Mouse (Mus musculus): ENCODE results near the gene Cks1b. TPM values are rescaled to one million over a fixed set of nuclear protein-coding genes. Genes with fewer than 3 reads are reported as not detected.

The Cks1b gene
- total and polyA plus RNA-seq, 3 experiments = 75.1 to 184 (median 99.8) TPM

- DNase-seq (ENCODE audit: low spot score) (peak; percentile 89), ATAC-seq (ENCODE audit: extremely low read depth, insufficient number of reproducible peaks, low FRiP score, poor library complexity, severe bottlenecking) (peak; percentile 64)
- TF ChIP-seq POLR2AphosphoS5 (IDR thresholded peaks at IDR 0.05; ENCODE audit: insufficient replicate concordance, low read depth, low read length) = no peak
- TF ChIP-seq CTCF (IDR thresholded peaks at IDR 0.05; ENCODE audit: low read depth, low read length) = no peak
- no peak for TF ChIP-seq GATA2 (IDR thresholded peaks at IDR 0.05; ENCODE audit: borderline replicate concordance, low read depth, low read length)
- TF ChIP-seq TAL1 (conservative IDR thresholded peaks at IDR 0.05; ENCODE audit: low read depth, low read length) = no peak
- Histone ChIP-seq H3K4me1 (ENCODE audit: insufficient read depth, low read depth, low read length) (peaks cover 79% of the 10 kb centered on the region), H3K27me3 (ENCODE audit: insufficient read depth, low read length) (no peaks in the 10 kb centered on the region), H3K4me3 (ENCODE audit: low read depth, low read length) (peak overlapping the region; percentile 68), H3K9me3 (replicated peaks) (no peaks in the 10 kb centered on the region), H3K36me3 (replicated peaks) (peaks cover 55% of the 10 kb centered on the region)
These were observed 3.0 kb upstream of the Cks1b start for GRCm38 (mm10) chr3:89421002-89421774.

GRCm38 (mm10) chr3:89420421-89420820 lies 2.2 kb upstream of the Cks1b start:
- H3K4me1 ChIP-seq (ENCODE audit: insufficient read depth, low read depth, low read length) = peaks cover 77% of the 10 kb centered on the region
- peak overlapping the region; percentile 68; the same call in 1 of the 2 replicates for H3K4me3 ChIP-seq (ENCODE audit: low read depth, low read length)

DNA sequence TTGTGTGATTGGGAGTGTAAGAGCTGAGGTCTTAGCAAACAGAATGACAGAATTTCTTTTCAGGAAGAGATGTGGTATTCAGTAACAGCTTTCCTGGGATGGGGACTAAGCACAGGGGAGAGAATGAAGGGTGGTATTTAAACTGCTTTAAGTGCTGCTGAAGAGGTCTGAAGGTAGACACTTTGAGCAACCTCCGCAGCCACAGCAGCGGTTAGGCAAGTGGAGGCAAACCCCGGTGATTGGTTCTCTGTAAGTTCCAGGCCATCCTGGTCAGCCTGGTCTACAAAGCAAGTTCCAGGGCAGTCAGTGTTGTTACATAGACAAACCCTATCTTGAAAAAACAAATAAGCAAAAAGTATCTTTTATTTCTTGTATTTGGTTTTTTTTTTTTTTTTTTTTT lies 1.8 kb upstream of the Cks1b start:
- DNase-seq (ENCODE audit: low spot score) (no peak), ATAC-seq (ENCODE audit: extremely low read depth, insufficient number of reproducible peaks, low FRiP score, poor library complexity, severe bottlenecking) (no peak)
- no peaks in the 10 kb centered on the region for H3K9me3 ChIP-seq (replicated peaks)
- peak overlapping the region; percentile 74; the same call in 1 of the 2 replicates for H3K4me3 ChIP-seq (ENCODE audit: low read depth, low read length)
- no peak for TF ChIP-seq GATA2 (IDR thresholded peaks at IDR 0.05; ENCODE audit: borderline replicate concordance, low read depth, low read length)
- no peak for TF ChIP-seq TAL1 (conservative IDR thresholded peaks at IDR 0.05; ENCODE audit: low read depth, low read length)
- TF ChIP-seq GATA1 (IDR thresholded peaks at IDR 0.05; ENCODE audit: borderline replicate concordance, low read length) = no peak
- TF ChIP-seq CTCF (IDR thresholded peaks at IDR 0.05; ENCODE audit: low read depth, low read length) = no peak
- peaks cover 73% of the 10 kb centered on the region for H3K4me1 ChIP-seq (ENCODE audit: insufficient read depth, low read depth, low read length)
- peaks cover 56% of the 10 kb centered on the region for H3K36me3 ChIP-seq (replicated peaks)
- no peaks in the 10 kb centered on the region for H3K27me3 ChIP-seq (ENCODE audit: insufficient read depth, low read length)

More at GRCm38 (mm10) chr3:89420421-89420820, 2.2 kb upstream of the Cks1b start:
- DNase-seq (ENCODE audit: low spot score) = no peak
- Histone ChIP-seq H3K27me3 (ENCODE audit: insufficient read depth, low read length) (no peaks in the 10 kb centered on the region), H3K36me3 (replicated peaks) (peaks cover 56% of the 10 kb centered on the region), H3K9me3 (replicated peaks) (no peaks in the 10 kb centered on the region)
- TF ChIP-seq POLR2AphosphoS5 (IDR thresholded peaks at IDR 0.05; ENCODE audit: insufficient replicate concordance, low read depth, low read length) = no peak
- no peak for TF ChIP-seq CTCF (IDR thresholded peaks at IDR 0.05; ENCODE audit: low read depth, low read length)
- TF ChIP-seq GATA1 (IDR thresholded peaks at IDR 0.05; ENCODE audit: borderline replicate concordance, low read length) = no peak
- no peak for TF ChIP-seq GATA2 (IDR thresholded peaks at IDR 0.05; ENCODE audit: borderline replicate concordance, low read depth, low read length)
- no peak for TF ChIP-seq TAL1 (conservative IDR thresholded peaks at IDR 0.05; ENCODE audit: low read depth, low read length)
- no peak for ATAC-seq (ENCODE audit: extremely low read depth, insufficient number of reproducible peaks, low FRiP score, poor library complexity, severe bottlenecking)

DNA sequence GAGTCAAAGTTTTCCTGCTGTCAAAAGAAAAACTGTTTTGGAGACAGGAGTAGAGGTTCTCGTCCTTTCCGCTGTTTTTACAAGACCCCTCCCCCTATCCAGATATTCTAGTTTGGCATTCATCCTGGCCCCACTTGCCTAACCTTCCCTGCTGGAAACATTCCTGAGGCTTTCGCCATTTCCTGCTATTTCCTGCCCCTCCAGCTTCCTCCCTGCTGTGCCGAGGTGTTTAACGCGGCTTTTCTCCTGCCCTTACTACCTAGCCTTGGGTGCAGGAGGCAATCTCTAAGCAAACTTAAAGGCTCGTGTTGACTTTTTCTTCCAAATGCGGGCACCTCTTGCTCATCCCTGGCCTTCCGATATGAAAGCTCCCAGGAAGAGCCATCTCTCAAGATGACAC lies 1.4 kb upstream of the Cks1b start:
- ATAC-seq (ENCODE audit: extremely low read depth, insufficient number of reproducible peaks, low FRiP score, poor library complexity, severe bottlenecking) (no peak), DNase-seq (ENCODE audit: low spot score) (no peak)
- Histone ChIP-seq H3K4me1 (ENCODE audit: insufficient read depth, low read depth, low read length) (peaks cover 69% of the 10 kb centered on the region), H3K4me3 (ENCODE audit: low read depth, low read length) (peak overlapping the region; percentile 74), H3K36me3 (replicated peaks) (peaks cover 56% of the 10 kb centered on the region), H3K27me3 (ENCODE audit: insufficient read depth, low read length) (no peaks in the 10 kb centered on the region), H3K9me3 (replicated peaks) (no peaks in the 10 kb centered on the region)
- TF ChIP-seq GATA1 (IDR thresholded peaks at IDR 0.05; ENCODE audit: borderline replicate concordance, low read length) = no peak
- no peak for TF ChIP-seq GATA2 (IDR thresholded peaks at IDR 0.05; ENCODE audit: borderline replicate concordance, low read depth, low read length)
- TF ChIP-seq POLR2AphosphoS5 (IDR thresholded peaks at IDR 0.05; ENCODE audit: insufficient replicate concordance, low read depth, low read length) = no peak
- TF ChIP-seq TAL1 (conservative IDR thresholded peaks at IDR 0.05; ENCODE audit: low read depth, low read length) = no peak
- no peak for TF ChIP-seq CTCF (IDR thresholded peaks at IDR 0.05; ENCODE audit: low read depth, low read length)

DNA sequence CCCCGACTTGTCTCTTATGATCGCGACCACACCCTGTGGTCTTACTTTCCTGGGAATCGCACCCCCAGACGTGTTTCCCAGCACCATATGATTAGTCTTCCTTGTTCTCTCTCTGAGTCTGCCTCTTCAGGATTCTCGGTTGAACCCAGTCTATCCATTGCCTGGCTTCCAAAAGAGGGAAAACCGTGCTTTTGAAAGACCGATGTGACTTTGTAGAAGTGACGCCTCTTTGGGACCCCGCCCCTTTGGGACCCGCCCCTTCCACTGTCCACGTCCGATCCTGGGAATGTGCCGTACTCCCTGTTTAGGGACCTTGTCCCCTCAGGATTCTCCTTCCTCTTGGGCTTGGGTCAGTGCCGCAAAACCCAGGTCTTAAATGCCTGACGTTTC lies 673 bp upstream of the Cks1b start:
- H3K4me1 ChIP-seq (ENCODE audit: insufficient read depth, low read depth, low read length) = peaks cover 62% of the 10 kb centered on the region

DNA sequence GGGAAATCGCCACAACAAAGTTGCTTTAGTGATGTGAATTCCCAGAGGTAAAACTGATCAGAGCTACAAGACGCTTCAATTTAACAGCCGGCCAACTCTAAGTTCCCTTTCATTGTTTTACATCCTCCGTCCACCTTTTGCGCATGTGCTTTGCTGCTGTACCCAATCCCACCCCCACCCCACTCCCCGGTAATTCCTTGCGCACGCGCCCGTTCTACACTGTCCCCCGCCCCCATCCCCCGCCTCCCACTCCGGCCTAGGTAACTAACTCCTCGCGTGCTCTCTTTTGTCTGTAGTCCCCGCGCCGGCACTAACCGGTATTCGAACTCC lies 378 bp downstream of the Cks1b start:
- DNase-seq (ENCODE audit: low spot score) (peak; percentile 62), ATAC-seq (ENCODE audit: extremely low read depth, insufficient number of reproducible peaks, low FRiP score, poor library complexity, severe bottlenecking) (no peak)
- H3K4me1 ChIP-seq (ENCODE audit: insufficient read depth, low read depth, low read length) = peaks cover 51% of the 10 kb centered on the region
- H3K36me3 ChIP-seq (replicated peaks) = peaks cover 55% of the 10 kb centered on the region
- no peaks in the 10 kb centered on the region for H3K27me3 ChIP-seq (ENCODE audit: insufficient read depth, low read length)
- H3K4me3 ChIP-seq (ENCODE audit: low read depth, low read length) = peak overlapping the region; percentile 74
- TF ChIP-seq TAL1 (conservative IDR thresholded peaks at IDR 0.05; ENCODE audit: low read depth, low read length) (no peak), POLR2AphosphoS5 (IDR thresholded peaks at IDR 0.05; ENCODE audit: insufficient replicate concordance, low read depth, low read length) (no peak), CTCF (IDR thresholded peaks at IDR 0.05; ENCODE audit: low read depth, low read length) (no peak), GATA2 (IDR thresholded peaks at IDR 0.05; ENCODE audit: borderline replicate concordance, low read depth, low read length) (no peak), GATA1 (IDR thresholded peaks at IDR 0.05; ENCODE audit: borderline replicate concordance, low read length) (no peak)
- H3K9me3 ChIP-seq (replicated peaks) = no peaks in the 10 kb centered on the region

More for the DNA sequence above, 673 bp upstream of the Cks1b start:
- no peak for DNase-seq (ENCODE audit: low spot score)
- H3K9me3 ChIP-seq (replicated peaks) = no peaks in the 10 kb centered on the region
- H3K27me3 ChIP-seq (ENCODE audit: insufficient read depth, low read length) = no peaks in the 10 kb centered on the region
- H3K36me3 ChIP-seq (replicated peaks) = peaks cover 56% of the 10 kb centered on the region
- H3K4me3 ChIP-seq (ENCODE audit: low read depth, low read length) = peak overlapping the region; percentile 74
- no peak for ATAC-seq (ENCODE audit: extremely low read depth, insufficient number of reproducible peaks, low FRiP score, poor library complexity, severe bottlenecking)
- TF ChIP-seq TAL1 (conservative IDR thresholded peaks at IDR 0.05; ENCODE audit: low read depth, low read length) = no peak
- no peak for TF ChIP-seq GATA2 (IDR thresholded peaks at IDR 0.05; ENCODE audit: borderline replicate concordance, low read depth, low read length)
- TF ChIP-seq CTCF (IDR thresholded peaks at IDR 0.05; ENCODE audit: low read depth, low read length) = no peak
- no peak for TF ChIP-seq GATA1 (IDR thresholded peaks at IDR 0.05; ENCODE audit: borderline replicate concordance, low read length)
- no peak for TF ChIP-seq POLR2AphosphoS5 (IDR thresholded peaks at IDR 0.05; ENCODE audit: insufficient replicate concordance, low read depth, low read length)

All from G1E (cell line).